Mouse (Mus musculus) heart, postnatal 25 days (tissue): ENCODE measurements around the gene Clcc1. TPM values are rescaled to one million over a fixed set of nuclear protein-coding genes. Genes with fewer than 3 reads are reported as not detected.
A peak's percentile ranks its signal among the peaks of the same experiment; 100 is the strongest.

Experiments
- DNase-seq: peaks from one replicate; pipeline ENCODE4 v3.0.0; 2022; ENCODE audit warnings: low spot score
- intact Hi-C: fragments of 180-260 bp; cut with DNase I; formaldehyde crosslinking; loops from one replicate; pipeline ENCODE4 v1.15.1; 2025
- total RNA-seq, 2 experiments: library from RNA; stranded (reverse); gene quantifications; 2 replicates each; pipeline ENCODE4 v1.2.3; 2021

Clcc1 gene
- total RNA-seq, 2 experiments from 2014 or later: 38.4 to 43.1 TPM

DNA sequence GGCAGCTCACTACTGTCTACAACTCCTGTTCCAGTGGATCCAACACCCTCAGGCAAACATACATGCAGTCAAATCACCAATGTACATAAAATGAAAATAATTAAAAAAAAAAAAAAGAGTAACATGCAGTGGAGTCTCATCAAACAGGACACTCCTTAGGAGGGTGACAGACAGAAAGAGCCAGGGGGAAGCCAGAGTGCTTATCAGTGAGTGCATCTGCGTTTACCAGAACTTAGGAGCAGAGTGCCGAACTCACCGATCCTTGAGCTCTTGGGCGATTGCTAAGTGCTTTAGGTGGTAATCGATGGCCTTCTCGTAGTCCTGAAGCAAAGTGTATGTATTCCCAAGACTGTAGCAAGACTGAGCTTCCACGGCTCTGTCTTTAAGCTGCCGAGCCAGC, 44.9 kb downstream of the Clcc1 start:
- intact Hi-C loops: no loop called here
- no peak for DNase-seq

DNA sequence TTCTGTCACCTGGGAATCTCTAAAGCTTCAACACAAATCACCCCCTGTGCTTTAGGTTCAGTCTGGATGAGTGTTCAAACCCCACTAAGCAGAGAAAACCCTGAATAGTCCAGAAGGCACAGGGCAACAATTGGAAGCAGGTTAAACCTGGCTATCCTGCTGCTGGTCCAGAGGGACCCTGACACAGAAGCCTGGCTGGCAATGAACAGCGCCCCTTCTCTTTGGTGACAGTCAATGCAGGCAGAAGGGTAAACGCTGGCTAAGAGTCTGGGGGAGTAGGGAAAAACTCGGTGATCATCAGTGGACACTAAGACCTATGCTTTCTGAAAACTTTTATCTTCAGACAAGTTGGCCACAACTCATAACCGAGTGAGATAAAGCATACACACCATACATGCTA, 46.1 kb downstream of the Clcc1 start:
- intact Hi-C loops: no loop called here
- DNase-seq: no peak

DNA sequence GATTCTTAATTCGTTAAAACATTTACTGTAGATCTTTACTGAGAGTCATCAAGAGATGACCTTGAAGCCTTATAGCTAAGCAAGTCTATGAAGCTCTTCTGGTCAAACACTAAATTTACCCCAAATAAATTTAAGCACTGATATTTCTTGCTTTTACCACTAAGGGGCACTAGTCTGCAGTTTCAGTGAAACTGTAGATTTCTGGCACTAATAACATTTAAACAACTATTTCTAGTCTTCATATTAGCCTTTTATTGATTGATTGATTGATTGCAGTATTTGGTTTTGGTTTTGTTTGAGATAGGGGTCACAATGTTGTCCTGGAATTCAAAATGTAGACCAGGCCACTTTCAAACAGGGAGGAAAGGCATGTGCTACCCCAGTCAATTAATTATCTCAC, 47.5 kb downstream of the Clcc1 start:
- intact Hi-C loops: loop anchor here (1.0 kb wide), 1 partner anchor 70 kb away; no protein-coding TSS in a partner anchor
- no peak for DNase-seq

DNA sequence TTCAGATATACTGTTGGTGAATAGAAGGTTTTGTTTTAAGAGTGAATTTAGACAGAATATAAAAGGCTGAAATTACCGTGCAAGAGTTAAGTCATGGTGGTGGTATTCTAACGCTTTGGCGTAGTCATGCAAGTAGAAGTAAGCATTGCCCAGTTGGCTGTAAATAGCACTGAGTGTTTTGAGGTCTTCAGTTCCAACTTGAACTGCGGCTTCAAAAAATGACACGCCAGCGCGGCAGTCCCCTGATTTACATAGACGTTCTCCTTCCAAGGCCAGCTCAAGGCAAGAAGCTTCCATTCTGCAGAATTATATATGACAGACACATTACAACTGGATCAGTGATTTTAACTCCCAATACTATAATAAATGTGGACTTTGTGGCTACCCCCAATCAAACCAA, 49.1 kb downstream of the Clcc1 start:
- intact Hi-C loops: no loop called here

DNA sequence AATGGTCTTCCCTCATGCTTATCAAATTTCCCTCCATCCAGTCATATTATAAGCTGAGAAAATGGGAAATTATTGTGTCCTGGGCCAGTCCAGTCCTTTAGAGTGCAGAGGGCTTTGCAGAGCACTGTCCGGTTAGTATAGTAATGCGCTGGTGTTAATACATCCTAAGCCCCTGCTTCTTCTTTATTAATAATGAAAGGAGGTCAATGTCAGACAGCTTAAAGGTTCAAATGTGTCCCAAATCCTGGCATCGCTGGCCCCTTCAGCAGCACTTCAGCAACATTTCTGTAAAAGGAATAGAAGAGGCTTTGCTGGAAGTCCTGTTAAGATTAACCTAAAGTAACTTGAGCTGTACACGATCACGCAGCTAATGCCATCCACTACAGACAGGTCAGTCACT, 57.6 kb downstream of the Clcc1 start:
- DNase-seq: no peak
- intact Hi-C loops: no loop called here

More for the DNA sequence above, 49.1 kb downstream of the Clcc1 start:
- DNase-seq: no peak

DNA sequence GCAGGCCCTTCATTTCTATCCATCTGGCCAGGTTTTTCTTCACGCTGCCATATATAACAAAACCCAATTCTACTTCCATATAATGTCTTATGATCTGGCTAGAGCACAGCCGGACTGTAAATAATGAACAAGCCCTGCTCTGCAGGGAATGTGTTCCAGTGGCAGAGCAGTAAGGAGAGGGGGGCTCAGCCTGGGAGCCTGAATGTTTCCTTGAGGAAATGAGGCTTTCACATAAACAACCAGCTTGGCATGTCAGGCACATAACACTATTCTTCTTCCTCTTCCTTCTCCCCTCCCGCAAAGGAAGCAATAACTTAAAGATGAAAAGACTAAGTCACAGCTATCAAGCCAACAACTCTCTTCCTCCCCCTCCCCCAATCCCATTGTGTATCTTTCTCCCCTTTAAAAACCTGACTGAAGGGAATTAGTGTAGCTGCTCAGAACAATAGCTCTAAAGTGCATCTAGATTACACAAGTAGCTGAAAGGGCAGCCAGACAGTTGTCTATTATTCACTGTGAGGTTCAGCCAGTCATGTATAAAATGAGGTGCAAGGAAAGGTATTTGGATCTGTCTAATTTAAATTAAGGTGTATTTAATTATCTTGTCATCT, 59.5 kb downstream of the Clcc1 start:
- no peak for DNase-seq
- intact Hi-C loops: no loop called here

DNA sequence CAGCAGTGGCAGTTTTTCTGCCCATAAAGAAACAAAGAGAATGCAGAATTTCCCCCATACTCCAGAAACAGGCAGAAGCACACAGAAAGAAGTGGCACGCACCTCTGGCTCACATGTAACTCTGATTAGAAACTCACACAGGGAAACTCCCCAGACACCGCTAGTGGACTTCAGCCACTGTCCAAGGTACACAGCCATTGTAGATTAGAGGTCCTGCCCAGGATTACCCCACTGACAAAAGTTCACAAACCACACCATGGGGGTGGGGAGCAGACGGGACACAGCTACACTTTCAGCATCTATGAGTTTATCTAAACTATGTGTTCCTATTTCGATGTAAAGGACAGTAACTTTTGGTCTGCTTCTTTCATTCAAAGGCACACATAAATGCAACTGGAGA, 61.1 kb downstream of the Clcc1 start:
- DNase-seq: no peak
- intact Hi-C loops: no loop called here

DNA sequence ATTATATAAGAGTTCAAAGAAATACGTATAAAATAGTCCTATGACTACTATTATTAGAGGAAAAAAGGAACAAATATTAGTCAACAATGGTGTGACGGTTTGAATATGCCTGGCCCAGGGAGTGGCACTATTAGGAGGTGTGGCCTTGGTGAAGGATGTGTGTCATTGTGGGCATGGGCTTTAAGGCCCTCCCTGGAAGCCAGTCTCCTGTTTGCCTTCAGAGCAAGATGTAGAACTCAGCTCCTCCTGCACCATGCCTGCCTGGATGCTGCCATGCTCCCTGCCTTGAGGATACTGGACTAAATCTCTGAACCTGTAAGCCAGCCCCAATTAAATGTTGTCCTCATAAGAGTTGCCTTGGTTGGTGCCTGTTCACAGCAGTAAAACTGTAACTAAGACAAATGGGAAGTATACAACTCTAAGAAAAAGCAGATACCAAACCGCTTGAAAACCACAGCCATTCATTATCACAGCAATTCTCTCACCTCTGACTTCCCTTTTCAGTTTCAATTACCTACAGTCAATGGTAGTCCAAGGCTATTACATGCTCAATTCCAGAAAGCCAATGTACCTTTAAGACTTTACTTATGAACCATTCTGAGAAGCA, 64.3 kb downstream of the Clcc1 start:
- intact Hi-C loops: no loop called here
- no peak for DNase-seq

DNA sequence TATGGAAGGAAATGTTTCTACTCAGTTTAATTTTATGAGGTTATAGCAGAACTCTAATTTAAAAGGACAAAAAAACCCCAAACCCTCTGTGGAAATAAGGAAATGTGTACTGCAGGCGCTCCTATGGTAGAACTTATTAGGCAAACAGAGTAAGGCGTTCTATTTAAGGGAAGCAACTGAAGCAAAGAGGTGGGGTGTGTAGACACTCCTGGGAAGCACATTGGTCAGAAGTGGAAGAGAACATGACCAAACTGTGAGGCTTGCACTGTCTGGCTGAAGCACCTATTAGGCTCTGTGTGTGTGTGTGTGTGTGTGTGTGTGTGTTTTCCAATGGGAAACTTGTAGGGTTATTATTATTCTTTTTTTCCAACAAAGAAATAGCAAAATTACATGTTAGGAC, 65.6 kb downstream of the Clcc1 start:
- intact Hi-C loops: no loop called here
- no peak for DNase-seq

DNA sequence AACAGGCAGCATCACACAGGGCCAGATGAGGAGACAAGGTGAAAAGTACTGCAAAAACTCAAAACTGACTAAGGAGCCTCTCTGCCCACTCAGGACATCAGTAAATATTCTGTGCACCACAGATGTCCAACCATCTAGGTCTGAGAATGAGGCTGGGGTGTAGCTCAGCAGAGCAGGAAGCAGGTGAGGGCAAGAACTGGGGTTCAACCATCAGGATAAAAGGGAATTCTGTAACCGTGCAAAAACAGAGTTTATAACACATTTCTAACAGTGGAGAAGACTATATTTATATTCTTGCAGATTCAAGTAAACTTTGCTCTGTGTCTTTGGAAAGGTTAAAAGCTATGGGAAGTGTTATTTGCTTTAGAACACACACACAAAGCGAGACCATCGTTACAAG, 66.0 kb downstream of the Clcc1 start:
- intact Hi-C loops: loop anchor here (5.0 kb wide), 2 partner anchors 53 to 127 kb away; partner anchors contain the start of gene Wdr47
- no peak for DNase-seq

DNA sequence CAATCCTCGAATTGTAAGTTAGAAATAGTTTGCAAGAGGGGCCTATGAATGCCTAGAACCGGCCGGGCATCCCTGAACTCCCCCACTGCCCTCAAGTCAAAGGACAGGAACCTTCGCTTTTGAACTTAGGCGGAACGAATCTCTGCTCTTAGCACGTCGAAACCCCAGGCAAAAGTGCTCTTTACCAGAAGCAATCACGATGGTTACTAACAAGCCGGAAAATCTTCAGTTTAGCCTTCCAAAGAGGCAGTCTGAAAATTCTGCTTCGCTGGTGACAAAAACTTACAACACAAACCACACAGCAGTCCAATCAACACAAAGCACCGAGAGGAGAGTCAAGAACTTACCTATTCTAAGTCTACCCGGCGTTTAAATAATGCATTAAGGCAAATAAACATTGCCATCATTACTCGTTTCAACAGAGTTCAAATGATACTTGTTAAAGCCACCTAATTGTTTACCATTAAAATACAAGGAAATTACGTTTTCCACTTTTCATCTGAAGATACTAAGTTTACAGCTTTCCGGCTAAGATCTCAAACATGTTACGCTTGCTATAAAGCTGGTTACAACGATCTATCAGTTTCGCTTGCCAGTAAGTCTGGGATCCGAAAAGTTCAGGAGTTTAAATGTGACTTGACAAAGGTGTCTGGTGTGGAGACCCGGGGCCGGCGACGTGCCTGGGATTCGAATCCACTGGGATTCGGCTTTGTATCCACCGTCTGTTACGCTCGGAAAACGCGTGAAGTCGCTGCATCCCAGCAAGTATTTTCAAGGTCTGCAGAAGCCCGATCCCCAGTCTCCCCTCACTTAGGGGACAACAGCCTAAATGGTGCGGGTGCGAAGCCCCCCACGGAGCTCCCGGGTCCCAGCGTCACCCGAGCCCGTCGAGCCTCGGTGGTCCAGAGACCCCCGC, 67.6 kb downstream of the Clcc1 start:
- peak; percentile 5 for DNase-seq
- intact Hi-C loops: loop anchor here (5.0 kb wide), 2 partner anchors 51 to 129 kb away; partner anchors contain the start of gene Wdr47

DNA sequence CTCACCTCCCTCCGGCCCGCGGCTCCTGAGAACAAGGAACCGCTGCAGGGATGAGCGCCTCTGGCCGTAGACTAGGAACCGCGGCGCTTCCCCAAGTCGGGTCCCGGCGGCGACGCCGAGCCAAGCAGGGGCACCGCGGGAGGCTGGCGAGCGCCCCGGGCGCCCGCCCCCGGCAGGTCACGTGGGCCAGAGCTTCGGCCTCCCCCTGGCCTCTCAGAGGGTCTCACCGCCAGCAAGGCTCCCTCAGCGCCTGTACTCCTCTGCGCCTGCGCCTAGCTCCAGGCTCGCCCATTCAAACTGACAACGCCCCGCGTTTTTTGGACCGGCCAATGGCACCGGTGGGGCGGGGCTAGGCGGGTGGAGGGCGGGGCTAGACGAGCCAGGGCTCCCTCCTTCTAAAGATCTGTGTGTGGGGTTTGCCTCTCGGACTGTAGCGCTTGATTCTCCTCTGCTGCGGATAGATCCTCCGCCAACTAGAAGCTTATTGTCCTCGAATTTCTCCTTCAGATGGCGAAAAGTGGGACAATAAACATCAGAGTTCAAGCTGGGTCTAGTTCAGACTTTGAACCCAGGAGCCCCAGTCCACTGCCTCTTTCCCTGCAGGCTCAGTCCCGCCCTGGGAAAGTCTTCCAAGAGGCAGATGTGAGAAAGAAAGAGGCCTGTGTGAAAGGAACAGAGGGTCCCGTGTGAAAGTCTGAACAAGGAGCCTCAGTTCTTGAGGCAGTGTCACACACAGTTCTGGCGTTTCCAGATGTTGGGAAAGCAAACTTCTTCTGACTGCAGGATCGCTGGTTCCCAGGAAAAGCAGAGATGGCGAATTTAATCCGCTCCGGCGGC, 68.5 kb downstream of the Clcc1 start, which contains the start of gene Gpsm2:
TSS of gene Gpsm2 (minus strand) at position 274 of the 837 bp plus-strand sequence.
- peak; percentile 89 for DNase-seq
- intact Hi-C loops: loop anchor here (5.0 kb wide), 2 partner anchors 50 to 130 kb away; partner anchors contain the start of gene Wdr47

DNA sequence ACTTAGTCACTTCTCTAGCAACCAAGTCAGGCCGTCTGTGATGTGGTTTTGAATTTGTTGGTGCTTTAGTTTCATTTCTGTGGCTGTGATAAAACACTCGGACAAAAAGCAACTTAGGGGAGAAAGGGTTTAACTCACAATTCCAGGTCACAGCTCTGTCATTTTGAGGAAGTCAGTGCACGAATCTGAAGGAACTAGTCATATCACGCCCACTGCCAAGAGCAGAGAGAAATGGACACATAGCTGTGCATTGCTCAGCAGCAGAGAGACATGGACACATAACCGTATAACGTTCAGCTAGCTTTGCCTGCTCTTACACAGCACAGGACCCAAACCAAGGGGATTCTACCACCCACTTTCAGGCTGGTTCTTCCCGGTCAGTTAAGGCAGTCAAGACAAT, 72.7 kb downstream of the Clcc1 start:
- no peak for DNase-seq
- intact Hi-C loops: no loop called here

DNA sequence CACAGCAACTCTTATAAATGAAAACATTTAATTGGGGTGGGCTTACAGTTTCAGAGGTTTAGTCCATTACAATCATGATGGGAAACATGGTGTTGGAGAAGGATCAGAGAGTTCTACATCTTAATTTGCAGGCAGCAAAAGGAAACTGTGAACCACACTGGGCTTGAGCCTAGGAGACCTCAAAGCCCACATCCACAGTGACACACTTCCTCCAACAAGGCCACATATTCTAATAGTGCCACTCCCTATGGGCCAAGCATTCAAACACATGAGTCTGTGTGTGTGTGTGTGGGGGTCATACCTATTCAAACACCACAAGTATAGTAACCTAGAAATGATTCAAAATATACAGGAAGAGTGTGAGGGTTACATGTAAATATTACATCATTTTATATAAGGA, 73.6 kb downstream of the Clcc1 start:
- intact Hi-C loops: no loop called here
- DNase-seq: no peak

DNA sequence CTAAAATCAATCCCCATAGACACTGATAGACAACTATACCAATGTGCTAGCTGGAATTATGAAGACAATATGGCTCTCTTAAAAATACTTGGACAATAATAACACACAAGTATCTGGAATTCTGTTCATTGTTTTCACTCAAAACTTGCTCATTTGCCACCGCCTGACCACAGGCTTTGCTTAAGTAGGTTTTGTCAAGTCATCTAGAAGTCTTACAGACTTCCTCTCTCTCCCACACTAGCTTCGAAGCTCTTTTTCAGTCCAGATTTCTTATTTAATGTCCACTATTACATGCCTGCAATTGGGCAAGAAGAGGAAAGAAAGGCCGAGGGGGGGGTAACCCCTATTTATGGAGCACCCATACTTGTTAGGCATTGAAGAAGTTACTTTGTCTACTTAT, 74.1 kb downstream of the Clcc1 start:
- intact Hi-C loops: no loop called here
- no peak for DNase-seq

Other genes with a start within 250 kb of the Clcc1 start
- 1 to 10 TPM; 4.2 to 5.3 TPM for gene Celsr2, start 238.4 kb upstream of the Clcc1 start, total RNA-seq
- 10 to 100 TPM; 80.8 to 81.5 TPM for gene Sars, start 208.7 kb upstream of the Clcc1 start, total RNA-seq
- gene 1700013F07Rik, start 119.8 kb upstream of the Clcc1 start, total RNA-seq: not detected
- under 1 TPM; 0.05 to 0.17 TPM for gene 5330417C22Rik, start 117.4 kb upstream of the Clcc1 start, total RNA-seq
- gene Tmem167b, start 91.4 kb upstream of the Clcc1 start, total RNA-seq: 10 to 100 TPM; 24.5 to 25.4 TPM
- 10 to 100 TPM; 16.4 to 17.0 TPM for gene Taf13, start 82.2 kb upstream of the Clcc1 start, total RNA-seq
- gene Wdr47, start 62.6 kb upstream of the Clcc1 start, total RNA-seq: 1 to 10 TPM; 7.4 to 9.7 TPM
- gene Gpsm2, start 68.4 kb downstream of the Clcc1 start, total RNA-seq: 1 to 10 TPM; 2.1 to 2.5 TPM
- not detected for gene Aknad1, start 85.7 kb downstream of the Clcc1 start, total RNA-seq
- 10 to 100 TPM; 23.4 to 23.9 TPM for gene Stxbp3, start 186.6 kb downstream of the Clcc1 start, total RNA-seq
- gene Fndc7, start 236.1 kb downstream of the Clcc1 start, total RNA-seq: under 1 TPM in 1 of 2 experiments, not detected in 1; 0.05 TPM